Mouse (Mus musculus): ENCODE results near the gene Ovol1.

GRCm38 (mm10) chr19:5580776-5581175 is 20.3 kb upstream of the Ovol1 start:
- TF ChIP-seq CTCF (IDR thresholded peaks at IDR 0.05; ENCODE audit: low read depth) (no peak), EP300 (IDR thresholded peaks at IDR 0.05; ENCODE audit: low read depth) (no peak)
